Mouse (Mus musculus) thymus, adult 2 months (tissue): ENCODE data around the gene Pafah2. TPM values are rescaled to one million over a fixed set of nuclear protein-coding genes. Genes with fewer than 3 reads are reported as not detected.
"Not testable (repeated sequence)": the region's sequence is repeated elsewhere in the genome, so short reads cannot be mapped to it uniquely, and the experiment has no call there.

ENCODE experiments used
- DNase-seq: peaks from one replicate; pipeline ENCODE4 v3.0.0; 2021
- H3K27ac ChIP-seq: fragments of 200-500 bp; 2 replicates; pipeline ENCODE4 v1.5.1; 2012; ENCODE audit warnings: low read length, control low read depth; ENCODE audit not compliant: control insufficient read depth, insufficient read depth
- H3K27me3 ChIP-seq: fragments of 200-500 bp; 2 replicates; pipeline ENCODE4 v1.6.1; 2012; ENCODE audit warnings: mild to moderate bottlenecking, low read length, moderate library complexity, mixed read lengths; ENCODE audit not compliant: control insufficient read depth, insufficient read depth
- H3K36me3 ChIP-seq: fragments of 200-500 bp; 2 replicates; pipeline ENCODE4 v1.6.1; 2012; ENCODE audit warnings: mild to moderate bottlenecking, low read length, moderate library complexity; ENCODE audit not compliant: control insufficient read depth, insufficient read depth
- H3K4me1 ChIP-seq: fragments of 200-500 bp; replicated peaks from 2 replicates; pipeline ENCODE4 v1.6.1; 2012; ENCODE audit warnings: low read length; ENCODE audit not compliant: control insufficient read depth, insufficient read depth
- H3K4me3 ChIP-seq: fragments of 200-500 bp; 2 replicates; pipeline ENCODE4 v1.5.1; 2012; ENCODE audit warnings: mild to moderate bottlenecking, low read length, control low read depth, moderate library complexity; ENCODE audit not compliant: control insufficient read depth, insufficient read depth
- CTCF ChIP-seq: fragments of 200-500 bp; IDR thresholded peaks from 2 replicates; pipeline ENCODE4 v1.5.1; 2012; ENCODE audit warnings: mild to moderate bottlenecking, control low read depth, low read length, moderate library complexity, borderline replicate concordance; ENCODE audit not compliant: control insufficient read depth, poor library complexity, insufficient read depth; ENCODE audit errors: extremely low read depth
- POLR2A ChIP-seq: fragments of 200-500 bp; IDR thresholded peaks from 2 replicates; pipeline ENCODE4 v1.6.1; 2012; ENCODE audit warnings: mild to moderate bottlenecking, low read length, control low read depth, moderate library complexity; ENCODE audit not compliant: control insufficient read depth, poor library complexity, insufficient read depth; ENCODE audit errors: extremely low read depth
- WGBS: fragments of 180-500 bp; shearing (Covaris S2); methylation state at CpG from one replicate; pipeline ENCODE4 v1.1.7; 2018; 5-methylcytosine and 5-hydroxymethylcytosine counted together
- polyA plus RNA-seq: library from polyadenylated mRNA; depleted of rRNA; stranded (reverse); fragments of >200 nt; gene quantifications from 2 replicates; pipeline ENCODE4 v1.2.3, GENCODE M21; 2012

Pafah2 gene
- polyA plus RNA-seq, 1 experiment: 12.2 TPM

GRCm38 (mm10) chr4:134371316-134371855 is 24.7 kb upstream of the Pafah2 start:
- H3K27me3 ChIP-seq: peaks cover 19% of the 10 kb centered on the region; the same call in 1 of the 2 replicates
- 5% methylated on average over 17 of the region's 17 CpGs for WGBS
- H3K36me3 ChIP-seq: no peaks in the 10 kb centered on the region
- H3K27ac ChIP-seq: no peak overlapping the region
- no peak for DNase-seq
- TF ChIP-seq CTCF (no peak), POLR2A (no peak)
- peaks cover 19% of the 10 kb centered on the region for H3K4me1 ChIP-seq
- peak overlapping the region; percentile 39 for H3K4me3 ChIP-seq

DNA sequence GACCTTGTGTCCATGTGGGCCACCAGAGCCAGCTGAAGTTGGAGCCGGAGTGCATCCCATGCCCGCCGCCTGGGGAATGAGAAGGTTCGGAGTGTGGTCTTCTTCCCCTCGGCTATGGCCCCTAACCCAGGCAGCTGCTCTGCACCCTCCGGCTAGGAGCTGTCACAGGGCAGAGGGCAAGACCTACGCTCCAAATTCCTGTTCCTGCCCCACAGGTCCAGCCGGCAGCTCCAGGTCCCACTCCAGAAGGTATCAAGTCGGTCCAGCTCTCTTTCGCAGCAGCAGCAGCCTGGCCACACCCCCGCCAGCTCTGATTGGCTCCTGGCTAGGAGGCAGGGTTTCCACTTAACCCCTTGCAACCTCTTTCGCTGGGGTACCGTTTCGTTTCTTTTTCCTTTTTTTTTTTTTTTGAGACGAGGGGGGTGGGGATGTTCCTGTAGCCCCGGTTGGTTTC is 23.8 kb upstream of the Pafah2 start:
- H3K27me3 ChIP-seq: peaks cover 19% of the 10 kb centered on the region; the same call in 1 of the 2 replicates
- DNase-seq: peak; percentile 71
- peak overlapping the region; percentile 39 for H3K4me3 ChIP-seq
- peaks cover 19% of the 10 kb centered on the region for H3K4me1 ChIP-seq
- no peak overlapping the region for H3K27ac ChIP-seq
- H3K36me3 ChIP-seq: no peaks in the 10 kb centered on the region
- WGBS: under 1% methylated on average over 16 of the region's 16 CpGs
- TF ChIP-seq POLR2A: no peak
- no peak for TF ChIP-seq CTCF

- Histone ChIP-seq H3K27me3 (peaks cover 19% of the 10 kb centered on the region; the same call in 1 of the 2 replicates), H3K4me3 (no peak overlapping the region), H3K4me1 (peaks cover 19% of the 10 kb centered on the region), H3K36me3 (no peaks in the 10 kb centered on the region), H3K27ac (no peak overlapping the region)
- TF ChIP-seq POLR2A: no peak
- TF ChIP-seq CTCF: no peak
- no peak for DNase-seq
- WGBS: 93% methylated on average over 8 of the region's 8 CpGs
Measured at GRCm38 (mm10) chr4:134373295-134373694, 22.8 kb upstream of the Pafah2 start.

GRCm38 (mm10) chr4:134374306-134374705 is 21.8 kb upstream of the Pafah2 start:
- DNase-seq: no peak
- H3K4me1 ChIP-seq: peaks cover 19% of the 10 kb centered on the region
- H3K27ac ChIP-seq: no peak overlapping the region
- TF ChIP-seq CTCF (no peak), POLR2A (no peak)
- WGBS: 56% methylated on average over 1 of the region's 1 CpGs
- H3K27me3 ChIP-seq: peaks cover 19% of the 10 kb centered on the region; the same call in 1 of the 2 replicates
- H3K4me3 ChIP-seq: no peak overlapping the region
- no peaks in the 10 kb centered on the region for H3K36me3 ChIP-seq

DNA sequence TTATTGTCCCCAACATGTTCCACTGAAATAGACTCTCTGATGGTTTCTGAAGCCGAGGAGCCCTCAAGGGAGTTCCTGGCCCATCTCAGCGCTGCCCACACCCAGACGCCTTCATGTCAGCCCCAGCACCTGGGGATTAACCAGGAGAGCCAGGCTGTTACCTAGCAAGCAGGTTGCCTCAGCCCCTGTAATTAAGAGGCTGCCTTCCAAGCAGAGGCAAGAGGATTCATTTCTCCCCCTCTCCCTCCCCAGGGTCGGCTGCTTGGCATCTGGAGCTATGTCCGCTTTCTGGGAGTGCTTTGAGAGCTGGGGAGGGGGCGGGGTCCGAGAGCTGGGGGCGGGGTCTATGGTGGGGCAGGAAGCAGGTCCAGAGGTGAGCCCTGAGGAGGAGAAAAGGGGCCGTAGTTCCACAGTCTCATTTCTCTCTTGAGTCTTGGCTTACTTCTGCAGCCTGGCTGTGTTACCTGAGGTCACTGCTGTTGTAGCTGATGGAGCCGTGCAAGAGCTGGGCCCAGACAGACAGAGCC is 18.0 kb upstream of the Pafah2 start:
- Histone ChIP-seq H3K4me3 (no peak overlapping the region), H3K27me3 (no peaks in the 10 kb centered on the region), H3K36me3 (no peaks in the 10 kb centered on the region), H3K27ac (no peak overlapping the region), H3K4me1 (no peaks in the 10 kb centered on the region)
- 68% methylated on average over 10 of the region's 10 CpGs for WGBS
- TF ChIP-seq CTCF (no peak), POLR2A (no peak)
- DNase-seq: no peak

DNA sequence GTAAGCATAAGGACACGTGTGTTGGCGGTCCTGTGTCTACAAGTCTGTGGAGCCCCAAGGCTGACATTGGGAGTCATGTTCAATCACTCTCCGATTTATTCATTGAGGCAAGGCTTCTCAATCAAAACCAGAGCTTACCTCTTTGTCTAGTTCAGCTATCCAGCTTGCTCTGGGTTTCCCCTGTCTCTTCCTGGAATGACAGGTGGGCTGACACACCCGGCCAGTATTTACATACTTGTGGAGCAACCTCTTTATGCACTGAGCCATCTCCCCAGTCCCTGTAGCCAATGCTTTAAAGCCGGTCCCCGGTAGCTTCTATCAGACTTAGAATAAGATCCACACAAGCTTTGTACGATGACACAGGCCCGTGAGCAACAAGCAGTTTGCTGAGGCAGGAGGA is 16.6 kb upstream of the Pafah2 start:
- Histone ChIP-seq H3K4me1 (no peaks in the 10 kb centered on the region), H3K27ac (no peak overlapping the region), H3K36me3 (no peaks in the 10 kb centered on the region), H3K4me3 (no peak overlapping the region), H3K27me3 (no peaks in the 10 kb centered on the region)
- TF ChIP-seq CTCF (no peak), POLR2A (no peak)
- 91% methylated on average over 8 of the region's 8 CpGs for WGBS
- DNase-seq: no peak

DNA sequence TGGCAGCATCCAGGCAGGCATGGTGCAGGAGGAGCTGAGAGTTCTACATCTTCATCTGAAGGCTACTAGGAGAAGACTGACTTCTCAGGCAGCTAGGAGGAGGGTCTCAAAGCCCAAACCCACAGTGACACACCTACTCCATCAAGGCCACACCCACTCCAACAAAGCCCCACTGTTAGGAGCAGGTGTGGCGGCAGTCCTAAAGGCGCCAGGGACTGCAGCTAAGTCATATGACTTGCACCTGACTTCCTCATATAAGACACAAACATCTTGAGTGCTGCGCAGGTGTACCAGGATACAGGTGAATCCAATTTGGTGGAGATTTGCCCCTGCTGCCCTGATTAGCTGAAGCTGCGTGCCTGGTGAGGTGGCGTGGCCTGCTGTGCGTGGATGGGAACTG is 12.4 kb upstream of the Pafah2 start, which contains the start of gene Extl1:
Gene Extl1 (minus strand): TSS at position 101 of the 400 bp plus-strand sequence.
- not testable (repeated sequence) for DNase-seq, H3K4me1 ChIP-seq, H3K27ac ChIP-seq, H3K36me3 ChIP-seq, H3K4me3 ChIP-seq, H3K27me3 ChIP-seq
- 98% methylated on average over 2 of the region's 6 CpGs for WGBS
